Mouse (Mus musculus): ENCODE measurements around the gene Tpmt. TPM values are rescaled to one million over a fixed set of nuclear protein-coding genes. Genes with fewer than 3 reads are reported as not detected.
A peak's percentile ranks its signal among the peaks of the same experiment; 100 is the strongest.

Tpmt gene
- polyA plus RNA-seq, 1 experiment = 23.9 TPM

- TF ChIP-seq CTCF (IDR thresholded peaks at IDR 0.05; ENCODE audit: borderline replicate concordance, insufficient read depth, low read length) (peak; percentile 94), POLR2A (IDR thresholded peaks at IDR 0.05; ENCODE audit: low read depth, low read length) (no peak)
- no peak overlapping the region for H3K4me3 ChIP-seq (ENCODE audit: insufficient read depth, low read length)
- H3K27ac ChIP-seq (ENCODE audit: insufficient read depth, low read length) = no peak overlapping the region
- H3K4me1 ChIP-seq (ENCODE audit: control insufficient read depth, insufficient read depth, low read length) = no peaks in the 10 kb centered on the region
These were observed 27.3 kb downstream of the Tpmt start for GRCm38 (mm10) chr13:47017259-47017658.

- H3K27ac ChIP-seq (ENCODE audit: insufficient read depth, low read length) = no peak overlapping the region
- H3K4me3 ChIP-seq (ENCODE audit: insufficient read depth, low read length) = no peak overlapping the region; the same call in 1 of the 2 replicates
- TF ChIP-seq POLR2A (IDR thresholded peaks at IDR 0.05; ENCODE audit: low read depth, low read length) (no peak), CTCF (IDR thresholded peaks at IDR 0.05; ENCODE audit: borderline replicate concordance, insufficient read depth, low read length) (no peak)
- no peaks in the 10 kb centered on the region for H3K4me1 ChIP-seq (ENCODE audit: control insufficient read depth, insufficient read depth, low read length)
These were observed 29.4 kb downstream of the Tpmt start for GRCm38 (mm10) chr13:47015195-47015501.

GRCm38 (mm10) chr13:47014334-47015194 is 30.0 kb downstream of the Tpmt start, which contains the start of gene Nhlrc1:
Gene Nhlrc1 (minus strand): TSS chr13:47014850.
- H3K4me1 ChIP-seq (ENCODE audit: control insufficient read depth, insufficient read depth, low read length) = no peaks in the 10 kb centered on the region
- TF ChIP-seq POLR2A (IDR thresholded peaks at IDR 0.05; ENCODE audit: low read depth, low read length) (peak; percentile 73), CTCF (IDR thresholded peaks at IDR 0.05; ENCODE audit: borderline replicate concordance, insufficient read depth, low read length) (peak; percentile 100)
- H3K27ac ChIP-seq (ENCODE audit: insufficient read depth, low read length) = no peak within 1 kb of the TSS
- H3K4me3 ChIP-seq (ENCODE audit: insufficient read depth, low read length) = peak within 1 kb of the TSS; percentile 35

DNA sequence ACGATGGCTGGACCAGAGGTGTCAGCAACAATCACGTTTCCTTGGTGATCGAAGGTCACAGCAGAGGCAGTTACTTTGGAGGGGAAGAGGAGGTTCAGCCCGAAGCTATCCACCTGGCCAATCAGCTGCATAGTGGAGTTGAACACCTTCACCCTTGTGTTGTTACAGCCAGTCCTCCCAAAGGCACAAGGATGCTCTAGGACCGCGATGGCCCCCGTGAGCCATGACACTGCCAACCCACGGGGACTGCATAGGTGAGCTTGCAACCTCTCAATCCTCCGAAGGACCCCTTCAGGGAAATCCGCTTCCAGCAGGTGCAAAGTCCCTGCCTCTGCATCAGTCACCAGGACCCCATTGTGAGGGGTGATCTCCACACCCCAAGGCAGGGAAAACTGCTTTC is 30.8 kb downstream of the Tpmt start:
- no peak overlapping the region for H3K27ac ChIP-seq (ENCODE audit: insufficient read depth, low read length)
- H3K4me3 ChIP-seq (ENCODE audit: insufficient read depth, low read length) = no peak overlapping the region
- TF ChIP-seq POLR2A (IDR thresholded peaks at IDR 0.05; ENCODE audit: low read depth, low read length) (no peak), CTCF (IDR thresholded peaks at IDR 0.05; ENCODE audit: borderline replicate concordance, insufficient read depth, low read length) (no peak)
- no peaks in the 10 kb centered on the region for H3K4me1 ChIP-seq (ENCODE audit: control insufficient read depth, insufficient read depth, low read length)

- TF ChIP-seq CTCF (IDR thresholded peaks at IDR 0.05; ENCODE audit: borderline replicate concordance, insufficient read depth, low read length) (no peak), POLR2A (IDR thresholded peaks at IDR 0.05; ENCODE audit: low read depth, low read length) (no peak)
- Histone ChIP-seq H3K4me1 (ENCODE audit: control insufficient read depth, insufficient read depth, low read length) (no peaks in the 10 kb centered on the region), H3K27ac (ENCODE audit: insufficient read depth, low read length) (no peak overlapping the region), H3K4me3 (ENCODE audit: insufficient read depth, low read length) (no peak overlapping the region)
These were observed 42.9 kb downstream of the Tpmt start for GRCm38 (mm10) chr13:47001590-47001989.

DNA sequence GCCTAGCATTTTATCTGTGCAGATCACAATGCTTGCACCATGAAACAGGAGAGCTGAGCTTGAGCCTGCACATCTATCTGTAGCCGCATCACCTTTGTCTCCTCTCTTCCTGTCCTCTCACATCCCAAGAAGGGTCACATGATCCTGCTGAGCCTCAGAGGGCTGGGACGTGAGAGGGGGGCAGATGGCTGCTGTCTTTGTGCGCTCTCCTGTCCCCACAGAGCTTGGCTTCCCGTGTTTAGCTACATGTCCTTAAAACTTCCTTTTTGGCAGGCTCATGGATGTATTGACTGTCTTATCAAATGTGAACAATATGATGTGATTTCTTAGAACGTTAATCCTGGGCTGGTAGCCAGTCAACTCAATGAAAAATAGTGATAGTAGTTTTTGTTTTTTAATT is 45.0 kb downstream of the Tpmt start:
- Histone ChIP-seq H3K4me3 (ENCODE audit: insufficient read depth, low read length) (no peak overlapping the region), H3K4me1 (ENCODE audit: control insufficient read depth, insufficient read depth, low read length) (no peaks in the 10 kb centered on the region), H3K27ac (ENCODE audit: insufficient read depth, low read length) (no peak overlapping the region)
- TF ChIP-seq POLR2A (IDR thresholded peaks at IDR 0.05; ENCODE audit: low read depth, low read length) = no peak
- no peak for TF ChIP-seq CTCF (IDR thresholded peaks at IDR 0.05; ENCODE audit: borderline replicate concordance, insufficient read depth, low read length)

DNA sequence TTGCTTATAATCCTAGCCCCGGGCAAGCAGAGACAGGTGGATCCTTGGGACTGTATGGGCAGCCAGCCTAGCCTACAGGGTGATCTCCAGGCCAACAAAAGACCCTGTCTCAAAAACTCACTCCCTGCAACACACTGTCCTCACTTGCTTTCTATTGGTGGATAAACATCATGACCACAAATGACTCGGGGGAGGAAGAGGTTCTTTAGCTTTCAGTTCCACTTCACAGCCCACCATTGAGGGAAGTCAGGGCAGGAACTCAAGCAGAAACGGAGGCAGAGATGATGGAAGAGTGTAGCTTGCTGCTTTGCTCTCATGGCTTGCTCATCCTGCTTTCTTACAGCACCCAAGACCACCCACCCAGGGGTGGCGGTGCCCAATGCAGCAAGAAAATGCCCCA is 47.2 kb downstream of the Tpmt start:
- no peak overlapping the region for H3K27ac ChIP-seq (ENCODE audit: insufficient read depth, low read length)
- no peaks in the 10 kb centered on the region for H3K4me1 ChIP-seq (ENCODE audit: control insufficient read depth, insufficient read depth, low read length)
- no peak overlapping the region for H3K4me3 ChIP-seq (ENCODE audit: insufficient read depth, low read length)
- no peak for TF ChIP-seq CTCF (IDR thresholded peaks at IDR 0.05; ENCODE audit: borderline replicate concordance, insufficient read depth, low read length)
- TF ChIP-seq POLR2A (IDR thresholded peaks at IDR 0.05; ENCODE audit: low read depth, low read length) = no peak

DNA sequence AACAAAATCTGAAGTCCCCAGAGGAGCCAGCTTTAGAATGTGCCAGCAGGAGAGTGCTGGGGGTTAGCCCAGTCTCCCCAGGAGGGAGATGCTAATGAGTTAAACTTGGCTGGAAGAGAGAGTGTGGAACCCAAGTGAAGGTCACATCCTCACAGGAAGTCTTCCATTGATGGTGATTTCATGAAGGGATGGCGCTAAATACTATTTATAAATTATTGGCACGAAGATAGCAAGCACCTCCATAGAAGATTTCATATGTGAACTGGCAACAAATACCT is 51.3 kb downstream of the Tpmt start:
- Histone ChIP-seq H3K27ac (ENCODE audit: insufficient read depth, low read length) (no peak overlapping the region), H3K4me1 (ENCODE audit: control insufficient read depth, insufficient read depth, low read length) (no peaks in the 10 kb centered on the region), H3K4me3 (ENCODE audit: insufficient read depth, low read length) (no peak overlapping the region)
- TF ChIP-seq POLR2A (IDR thresholded peaks at IDR 0.05; ENCODE audit: low read depth, low read length) (no peak), CTCF (IDR thresholded peaks at IDR 0.05; ENCODE audit: borderline replicate concordance, insufficient read depth, low read length) (no peak)

GRCm38 (mm10) chr13:46992516-46993273 is 51.8 kb downstream of the Tpmt start:
- H3K4me1 ChIP-seq (ENCODE audit: control insufficient read depth, insufficient read depth, low read length) = no peaks in the 10 kb centered on the region
- H3K4me3 ChIP-seq (ENCODE audit: insufficient read depth, low read length) = no peak overlapping the region
- TF ChIP-seq CTCF (IDR thresholded peaks at IDR 0.05; ENCODE audit: borderline replicate concordance, insufficient read depth, low read length) (no peak), POLR2A (IDR thresholded peaks at IDR 0.05; ENCODE audit: low read depth, low read length) (no peak)
- H3K27ac ChIP-seq (ENCODE audit: insufficient read depth, low read length) = no peak overlapping the region

GRCm38 (mm10) chr13:46990376-46991011 is 54.0 kb downstream of the Tpmt start:
- TF ChIP-seq POLR2A (IDR thresholded peaks at IDR 0.05; ENCODE audit: low read depth, low read length) (no peak), CTCF (IDR thresholded peaks at IDR 0.05; ENCODE audit: borderline replicate concordance, insufficient read depth, low read length) (no peak)

More at GRCm38 (mm10) chr13:46990376-46991011, 54.0 kb downstream of the Tpmt start:
- H3K27ac ChIP-seq (ENCODE audit: insufficient read depth, low read length) = no peak overlapping the region
- H3K4me3 ChIP-seq (ENCODE audit: insufficient read depth, low read length) = no peak overlapping the region
- no peaks in the 10 kb centered on the region for H3K4me1 ChIP-seq (ENCODE audit: control insufficient read depth, insufficient read depth, low read length)
